Mouse (Mus musculus): ENCODE data around the gene Hoxb7.

The Hoxb7 gene

GRCm38 (mm10) chr11:96285771-96286738 is at the start of gene Hoxb7:
Hoxb7 (plus strand) TSS chr11:96286623.
- no peak for DNase-seq (ENCODE audit: low spot score)

DNA sequence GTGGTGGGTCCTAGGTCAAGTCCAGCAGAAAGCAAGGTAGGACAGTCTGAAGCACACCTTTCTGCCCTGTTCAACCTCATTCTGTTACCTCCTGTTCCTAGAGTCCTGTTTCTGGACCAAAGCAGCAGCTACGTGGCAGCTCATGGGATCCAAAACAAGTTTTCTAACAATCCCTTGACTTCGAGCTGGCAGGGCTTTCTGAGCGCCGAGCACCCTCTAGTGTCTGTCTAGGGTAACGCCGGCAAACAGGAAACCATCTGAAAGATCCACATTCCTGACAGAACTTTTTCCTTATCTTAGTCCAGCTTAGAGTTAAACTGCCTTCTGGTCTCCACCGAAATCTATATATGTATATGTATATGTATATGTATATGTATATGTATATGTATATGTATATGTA is 46.2 kb upstream of the Hoxb7 start:
- peak; percentile 52 for DNase-seq (ENCODE audit: low spot score)

GRCm38 (mm10) chr11:96250901-96251300 is 35.5 kb upstream of the Hoxb7 start:
- no peak for DNase-seq (ENCODE audit: low spot score)

DNA sequence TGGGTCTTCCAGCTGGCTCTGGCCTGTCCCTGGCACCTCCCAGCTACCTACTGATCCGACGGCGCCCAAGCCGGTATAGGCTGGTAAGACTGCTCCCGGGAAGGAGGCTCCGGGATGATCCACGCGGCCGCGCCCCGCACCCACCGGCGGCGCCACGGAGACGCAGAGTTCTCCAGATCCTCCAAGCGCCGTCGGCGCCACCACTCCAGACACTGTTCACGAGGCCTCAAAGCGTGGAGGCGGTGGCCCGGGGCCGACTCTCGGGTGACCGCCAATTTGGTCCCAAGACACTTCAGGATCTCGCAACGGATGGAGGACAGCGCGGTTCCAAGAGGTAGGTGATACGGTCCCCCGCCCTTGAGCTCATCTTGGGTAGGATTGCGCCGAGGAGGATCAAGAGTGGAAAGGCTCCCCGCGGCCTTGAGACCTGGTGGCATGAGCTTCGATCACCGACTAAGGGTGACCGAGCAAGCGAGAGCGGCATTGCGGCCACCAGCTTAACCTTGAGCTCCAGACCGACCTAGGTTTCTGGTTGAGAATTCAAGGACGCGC is 34.9 kb upstream of the Hoxb7 start:
- no peak for DNase-seq (ENCODE audit: low spot score)

DNA sequence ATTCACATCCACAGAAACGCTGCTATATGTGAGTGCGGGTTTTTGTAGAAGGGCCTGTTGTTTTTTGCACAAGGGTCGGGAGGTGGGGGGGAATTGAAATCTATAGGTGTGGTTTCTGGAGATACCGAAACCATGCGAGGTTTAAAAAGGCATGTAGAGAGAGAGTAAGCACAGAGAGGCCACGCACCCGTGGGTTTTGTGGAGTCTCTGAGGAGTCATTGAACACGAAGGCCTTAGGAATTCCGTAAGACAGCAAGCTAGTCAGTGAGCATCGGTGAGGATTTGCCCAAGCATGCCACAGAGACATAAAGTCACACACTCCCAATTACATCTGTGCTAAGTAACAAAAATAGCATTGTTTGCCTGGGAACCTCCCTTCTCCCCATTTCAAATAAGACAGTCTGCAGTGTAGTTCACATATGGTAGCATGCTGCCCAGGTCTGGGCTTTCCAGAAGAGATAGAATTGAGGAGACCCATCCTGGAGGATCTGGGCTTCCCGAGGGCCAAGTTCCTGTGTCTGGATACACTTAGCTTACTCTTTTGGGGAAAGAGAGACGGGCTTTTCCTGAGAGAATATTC is 33.8 kb upstream of the Hoxb7 start:
- DNase-seq (ENCODE audit: low spot score) = no peak

DNA sequence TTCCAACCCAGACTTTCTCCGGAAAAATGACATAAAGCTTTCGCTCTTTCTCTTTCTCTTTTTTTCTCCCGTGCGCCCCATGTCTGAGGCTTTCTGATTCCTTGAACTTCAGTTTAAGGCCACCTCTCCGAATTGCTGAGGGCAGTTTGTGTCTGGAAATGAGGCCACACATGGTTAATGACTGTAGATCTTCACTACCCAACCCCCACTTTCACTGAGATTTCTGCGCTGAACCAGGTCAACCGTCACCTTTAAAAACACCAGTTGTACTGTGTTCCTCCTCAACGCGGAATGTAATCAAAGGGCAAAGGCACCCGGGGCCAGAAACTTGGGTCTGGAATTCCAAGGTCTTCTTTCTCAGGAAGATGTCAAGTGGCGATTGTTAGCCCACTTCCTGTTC is 32.2 kb upstream of the Hoxb7 start:
- no peak for DNase-seq (ENCODE audit: low spot score)

- no peak for DNase-seq (ENCODE audit: low spot score)
These were observed 31.1 kb upstream of the Hoxb7 start for GRCm38 (mm10) chr11:96255111-96255995.

DNA sequence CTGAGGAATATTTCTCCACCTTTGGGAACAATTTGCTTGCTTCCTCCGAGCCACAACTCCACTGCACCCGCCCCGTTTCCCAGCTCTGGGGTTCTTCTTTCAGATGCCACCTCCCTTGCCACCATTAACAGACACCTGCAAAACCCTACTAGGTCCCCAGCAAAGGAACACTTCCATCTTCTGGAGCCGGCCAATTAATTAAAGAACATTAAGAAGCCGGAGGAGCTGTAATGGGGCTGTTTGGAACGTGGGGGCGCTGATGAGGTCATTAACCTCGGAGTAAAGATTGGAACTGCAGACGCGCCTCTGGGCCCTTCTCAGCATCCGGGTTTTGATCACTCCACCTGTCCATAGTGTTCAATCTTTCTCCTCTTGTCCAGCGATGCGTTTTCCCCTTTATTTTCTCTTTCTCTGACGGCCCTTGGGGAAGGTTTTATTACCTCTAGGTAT is 30.4 kb upstream of the Hoxb7 start:
- no peak for DNase-seq (ENCODE audit: low spot score)

DNA sequence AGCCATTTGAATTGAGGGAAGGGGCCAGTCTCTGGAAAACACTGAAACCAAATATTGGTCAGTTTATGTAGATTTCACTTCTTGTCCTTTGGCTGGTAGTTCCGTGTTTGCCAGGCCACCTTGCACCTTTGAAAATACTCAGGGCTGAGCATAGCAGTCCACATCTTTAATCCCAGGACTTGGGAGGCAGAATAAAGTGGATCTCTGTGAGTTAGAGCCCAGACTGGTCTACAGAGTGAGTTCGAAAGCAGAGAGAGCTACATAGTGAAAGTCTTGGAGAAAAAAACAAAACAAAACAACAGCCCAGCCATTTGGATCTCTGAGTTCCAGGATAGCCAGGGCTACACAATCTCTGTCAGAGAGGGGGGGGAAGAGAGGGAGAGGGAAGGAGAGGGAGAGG is 29.3 kb upstream of the Hoxb7 start:
- DNase-seq (ENCODE audit: low spot score) = no peak

- DNase-seq (ENCODE audit: low spot score) = no peak
These were observed 27.4 kb upstream of the Hoxb7 start for GRCm38 (mm10) chr11:96259038-96259437.

- no peak for DNase-seq (ENCODE audit: low spot score)
These were observed 26.9 kb upstream of the Hoxb7 start for GRCm38 (mm10) chr11:96259511-96259910.

- no peak for DNase-seq (ENCODE audit: low spot score)
These were observed 26.0 kb upstream of the Hoxb7 start for GRCm38 (mm10) chr11:96260310-96260970.

- peak; percentile 65 for DNase-seq (ENCODE audit: low spot score)
These were observed 25.0 kb upstream of the Hoxb7 start for GRCm38 (mm10) chr11:96261323-96261890.

DNA sequence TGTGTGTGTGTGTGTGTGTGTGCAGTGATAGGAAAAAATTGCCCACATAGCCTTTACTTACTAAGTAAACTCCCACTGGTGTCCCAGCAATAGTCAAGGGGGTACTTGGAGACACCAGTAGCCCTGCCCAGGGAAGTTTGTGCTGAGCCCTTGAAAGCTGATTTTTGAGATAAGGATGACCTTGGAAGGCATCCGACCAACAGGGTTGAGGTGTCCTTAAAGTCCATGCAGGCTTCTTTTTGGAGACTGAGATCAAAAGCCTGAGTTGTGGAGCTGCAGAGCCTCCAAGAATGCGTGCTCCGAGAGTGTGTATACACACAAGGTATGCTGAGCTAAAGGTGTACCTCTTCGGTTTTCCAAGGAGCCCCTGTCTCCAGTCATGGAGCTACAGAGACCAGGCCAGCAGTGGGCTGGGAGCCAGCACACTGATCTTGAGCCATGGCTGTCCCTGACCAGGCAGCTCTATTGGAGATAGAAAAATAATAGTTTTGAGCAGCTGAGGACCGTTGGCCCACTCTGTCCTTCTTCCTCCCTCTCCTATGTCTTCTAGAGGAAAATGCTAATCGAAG is 24.1 kb upstream of the Hoxb7 start:
- no peak for DNase-seq (ENCODE audit: low spot score)

DNA sequence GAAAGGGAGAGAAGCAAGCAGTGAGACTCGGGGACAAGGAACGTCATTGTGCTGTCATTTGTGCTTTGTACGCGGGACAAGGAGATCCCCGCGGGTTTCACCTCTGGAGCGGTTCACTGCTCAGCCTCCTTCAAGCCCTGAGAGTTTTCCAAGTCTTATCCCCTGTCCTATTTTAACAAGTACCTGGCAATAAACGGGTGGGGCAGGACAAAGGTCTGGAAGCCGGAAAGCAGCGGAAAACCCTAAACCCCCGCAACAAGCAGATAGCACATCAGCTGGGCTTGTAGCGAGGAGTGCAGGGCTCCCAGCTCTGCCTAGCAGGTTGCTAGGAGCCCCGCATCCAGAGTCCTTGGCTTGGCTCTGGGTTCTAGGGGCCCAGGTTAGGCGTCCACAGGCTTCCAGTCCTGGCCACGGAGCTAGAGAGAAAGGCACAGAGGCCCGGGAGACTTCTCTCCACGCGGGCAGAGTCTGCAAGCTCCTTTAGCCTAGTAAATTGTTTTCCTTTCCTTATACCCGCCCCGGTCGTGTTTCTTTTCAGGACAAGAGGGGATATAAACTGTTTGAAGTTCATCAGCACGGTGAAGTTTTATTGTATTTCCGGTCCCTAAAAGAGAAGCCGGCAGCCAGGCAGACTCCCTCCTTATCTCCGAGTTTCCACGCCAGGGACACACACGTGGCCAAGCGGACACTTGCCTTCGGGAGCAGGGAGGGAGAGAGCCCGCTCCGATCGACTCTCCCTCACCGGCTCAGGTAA is 22.6 kb upstream of the Hoxb7 start:
- no peak for DNase-seq (ENCODE audit: low spot score)

GRCm38 (mm10) chr11:96264390-96265020 is 21.9 kb upstream of the Hoxb7 start:
- no peak for DNase-seq (ENCODE audit: low spot score)

GRCm38 (mm10) chr11:96265954-96266353 is 20.5 kb upstream of the Hoxb7 start:
- no peak for DNase-seq (ENCODE audit: low spot score)

DNA sequence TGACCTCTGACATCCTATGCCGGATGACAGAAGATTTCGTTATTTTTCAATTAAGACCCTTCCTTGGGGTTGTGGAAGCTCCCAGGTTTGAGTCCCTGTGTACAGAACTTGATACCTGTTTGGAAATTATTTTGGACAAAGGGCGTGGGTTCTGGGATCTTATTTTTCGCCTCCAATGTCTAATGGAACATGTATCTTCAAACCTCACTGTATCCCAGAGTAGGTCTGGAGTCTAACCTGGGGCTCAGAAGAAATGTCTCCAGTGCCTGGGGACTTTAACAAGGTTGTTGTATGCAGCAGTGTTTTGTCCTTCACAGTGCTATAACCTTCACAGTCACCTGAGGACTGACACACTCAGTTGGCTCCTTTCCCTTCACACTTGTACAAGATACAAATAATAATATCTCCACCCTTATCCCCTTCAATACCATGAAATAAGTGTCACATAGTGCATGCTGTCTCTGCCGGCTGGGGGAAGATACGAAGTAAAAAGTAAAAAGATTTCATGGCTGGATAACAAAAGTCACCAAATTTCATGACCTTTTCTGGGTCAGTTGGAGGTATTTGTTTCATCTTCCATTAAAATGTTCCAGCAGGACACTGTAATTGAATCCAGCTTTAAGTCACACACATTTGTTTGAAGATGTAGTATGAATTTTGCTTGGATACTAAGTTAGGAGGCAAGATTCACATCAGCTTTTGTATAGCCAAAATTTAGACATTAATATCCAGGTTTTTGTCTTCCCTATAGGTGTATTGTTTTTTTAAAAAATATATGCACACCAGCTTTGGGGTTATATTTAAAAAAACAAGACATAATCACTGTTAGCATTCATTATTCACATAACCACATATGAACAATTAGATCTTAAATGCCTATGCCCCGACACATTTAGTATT is 19.2 kb upstream of the Hoxb7 start:
- no peak for DNase-seq (ENCODE audit: low spot score)

Measured in ovary, postnatal 14 days (tissue).